Mouse (Mus musculus): Measurements from ENCODE around the gene Rap1gap. TPM values are rescaled to one million over a fixed set of nuclear protein-coding genes. Genes with fewer than 3 reads are reported as not detected.

Gene Rap1gap
- polyA plus RNA-seq, 1 experiment from 2014 or later = 4.4 TPM

DNA sequence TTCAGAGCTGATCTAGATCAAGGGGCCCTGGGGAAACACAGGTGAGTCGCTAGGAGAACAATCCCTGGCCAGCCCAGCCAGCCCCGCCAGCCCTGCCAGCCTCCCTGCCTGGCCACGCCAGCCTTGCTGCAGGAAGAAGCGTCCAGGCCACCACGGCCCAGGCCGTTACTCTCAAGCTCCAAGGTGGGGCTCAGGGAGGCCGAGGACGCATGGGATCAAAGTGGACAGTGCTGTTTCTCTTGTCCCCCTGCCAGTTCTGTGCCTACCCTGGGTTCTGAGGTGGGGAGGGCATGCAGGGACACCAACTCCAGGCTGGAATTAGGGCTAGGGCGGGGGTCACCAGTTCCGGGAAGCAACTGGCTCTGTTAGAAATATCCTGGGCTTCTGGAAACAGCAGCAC, 67.4 kb downstream of the Rap1gap start:
- H3K4me2 ChIP-seq (ENCODE audit: low read depth, low read length, severe bottlenecking) = no peak overlapping the region
- 73% methylated on average over 10 of the region's 10 CpGs for WGBS
- no peaks in the 10 kb centered on the region for H3K36me3 ChIP-seq (ENCODE audit: control insufficient read depth, insufficient read depth, low read length)
- no peak overlapping the region for H3K4me3 ChIP-seq (ENCODE audit: low read depth, low read length)
- no peak overlapping the region for H3K27ac ChIP-seq (ENCODE audit: low read depth, low read length)
- ATAC-seq (replicated peaks; ENCODE audit: low FRiP score) = no peak
- no peak for DNase-seq (ENCODE audit: low spot score)
- peaks cover 6% of the 10 kb centered on the region for H3K27me3 ChIP-seq (ENCODE audit: control insufficient read depth, insufficient read depth, low read length)
- H3K4me1 ChIP-seq (replicated peaks; ENCODE audit: control insufficient read depth, insufficient read depth, low read length) = peaks cover 16% of the 10 kb centered on the region
- no peak overlapping the region for H3K9ac ChIP-seq (ENCODE audit: low read length)
- no peaks in the 10 kb centered on the region for H3K9me3 ChIP-seq (ENCODE audit: control insufficient read depth, low read length)

DNA sequence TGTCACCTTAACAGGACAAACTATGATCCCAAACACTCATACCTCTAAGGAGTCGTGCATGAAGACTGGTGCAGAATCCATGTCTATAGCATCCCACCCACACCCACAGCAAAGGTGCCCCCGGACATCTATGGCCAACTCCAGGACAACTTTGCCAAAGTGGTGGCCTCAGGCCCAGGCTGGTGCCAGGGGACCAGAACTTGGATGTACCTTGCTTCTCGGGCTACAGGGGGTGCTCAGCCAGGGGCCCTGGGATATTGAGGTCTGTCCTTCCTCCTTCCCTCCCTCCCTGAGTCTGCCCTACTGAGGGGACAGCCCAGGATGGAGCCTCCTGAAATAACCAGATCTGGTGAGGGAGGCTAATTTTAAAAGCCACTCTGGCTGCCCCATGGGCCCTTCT, 67.8 kb downstream of the Rap1gap start:
- no peak overlapping the region for H3K27ac ChIP-seq (ENCODE audit: low read depth, low read length)
- no peaks in the 10 kb centered on the region for H3K9me3 ChIP-seq (ENCODE audit: control insufficient read depth, low read length)
- peaks cover 14% of the 10 kb centered on the region for H3K4me1 ChIP-seq (replicated peaks; ENCODE audit: control insufficient read depth, insufficient read depth, low read length)
- H3K27me3 ChIP-seq (ENCODE audit: control insufficient read depth, insufficient read depth, low read length) = peaks cover 6% of the 10 kb centered on the region
- no peak overlapping the region for H3K9ac ChIP-seq (ENCODE audit: low read length)
- DNase-seq (ENCODE audit: low spot score) (no peak), ATAC-seq (replicated peaks; ENCODE audit: low FRiP score) (no peak)
- WGBS = 71% methylated on average over 3 of the region's 3 CpGs
- H3K4me3 ChIP-seq (ENCODE audit: low read depth, low read length) = no peak overlapping the region
- no peaks in the 10 kb centered on the region for H3K36me3 ChIP-seq (ENCODE audit: control insufficient read depth, insufficient read depth, low read length)
- no peak overlapping the region for H3K4me2 ChIP-seq (ENCODE audit: low read depth, low read length, severe bottlenecking)

DNA sequence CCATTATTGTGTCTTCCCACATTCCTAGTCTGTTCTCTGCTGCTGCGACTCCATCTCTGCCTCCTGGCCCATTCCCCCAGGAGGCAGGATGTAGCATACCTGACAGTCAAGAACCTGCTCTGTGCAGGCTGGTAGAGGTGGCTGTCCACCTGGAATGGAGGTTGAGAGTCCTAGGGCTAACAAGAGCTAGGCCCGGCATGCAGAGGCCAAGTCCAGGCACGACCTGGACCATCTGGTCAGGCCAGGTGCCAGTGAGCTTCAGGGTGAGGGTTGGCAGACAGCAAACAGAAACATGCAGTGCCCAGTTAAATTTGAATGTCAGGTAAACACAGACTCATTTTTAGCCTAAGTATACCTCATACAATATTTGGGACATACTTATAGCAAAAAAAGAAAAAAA, 68.4 kb downstream of the Rap1gap start:
- H3K36me3 ChIP-seq (ENCODE audit: control insufficient read depth, insufficient read depth, low read length) = no peaks in the 10 kb centered on the region
- H3K27ac ChIP-seq (ENCODE audit: low read depth, low read length) = no peak overlapping the region
- H3K9ac ChIP-seq (ENCODE audit: low read length) = no peak overlapping the region
- DNase-seq (ENCODE audit: low spot score) (no peak), ATAC-seq (replicated peaks; ENCODE audit: low FRiP score) (no peak)
- WGBS = 86% methylated on average over 3 of the region's 3 CpGs
- H3K4me3 ChIP-seq (ENCODE audit: low read depth, low read length) = no peak overlapping the region
- H3K4me1 ChIP-seq (replicated peaks; ENCODE audit: control insufficient read depth, insufficient read depth, low read length) = peaks cover 8% of the 10 kb centered on the region; the same call in 1 of the 2 replicates
- no peak overlapping the region for H3K4me2 ChIP-seq (ENCODE audit: low read depth, low read length, severe bottlenecking)
- peaks cover 6% of the 10 kb centered on the region for H3K27me3 ChIP-seq (ENCODE audit: control insufficient read depth, insufficient read depth, low read length)
- H3K9me3 ChIP-seq (ENCODE audit: control insufficient read depth, low read length) = no peaks in the 10 kb centered on the region

DNA sequence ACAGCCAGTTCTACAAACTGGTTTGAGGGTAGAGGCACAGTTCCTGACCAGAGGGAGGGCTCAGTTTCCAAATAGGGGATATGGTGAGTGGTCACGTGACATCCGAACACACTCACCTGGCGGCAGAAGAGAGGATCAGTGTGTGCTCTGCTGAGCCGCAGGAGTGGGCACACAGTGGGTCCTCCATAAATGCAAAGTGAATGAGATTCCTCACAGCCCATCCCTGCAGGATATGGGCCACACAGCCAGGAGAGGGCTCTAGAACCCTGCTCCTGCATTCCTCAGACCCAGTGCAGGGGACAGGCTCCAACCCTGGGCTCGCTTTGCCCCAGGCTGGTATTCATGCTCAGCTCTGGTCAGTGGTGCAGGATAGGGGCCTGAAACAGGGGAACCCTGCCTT, 68.9 kb downstream of the Rap1gap start:
- H3K9ac ChIP-seq (ENCODE audit: low read length) = no peak overlapping the region
- H3K4me2 ChIP-seq (ENCODE audit: low read depth, low read length, severe bottlenecking) = no peak overlapping the region
- peaks cover 4% of the 10 kb centered on the region; the same call in 1 of the 2 replicates for H3K4me1 ChIP-seq (replicated peaks; ENCODE audit: control insufficient read depth, insufficient read depth, low read length)
- 73% methylated on average over 5 of the region's 5 CpGs for WGBS
- no peak for DNase-seq (ENCODE audit: low spot score)
- H3K9me3 ChIP-seq (ENCODE audit: control insufficient read depth, low read length) = no peaks in the 10 kb centered on the region
- no peaks in the 10 kb centered on the region for H3K36me3 ChIP-seq (ENCODE audit: control insufficient read depth, insufficient read depth, low read length)
- ATAC-seq (replicated peaks; ENCODE audit: low FRiP score) = no peak
- peaks cover 6% of the 10 kb centered on the region for H3K27me3 ChIP-seq (ENCODE audit: control insufficient read depth, insufficient read depth, low read length)
- no peak overlapping the region for H3K27ac ChIP-seq (ENCODE audit: low read depth, low read length)
- no peak overlapping the region for H3K4me3 ChIP-seq (ENCODE audit: low read depth, low read length)

DNA sequence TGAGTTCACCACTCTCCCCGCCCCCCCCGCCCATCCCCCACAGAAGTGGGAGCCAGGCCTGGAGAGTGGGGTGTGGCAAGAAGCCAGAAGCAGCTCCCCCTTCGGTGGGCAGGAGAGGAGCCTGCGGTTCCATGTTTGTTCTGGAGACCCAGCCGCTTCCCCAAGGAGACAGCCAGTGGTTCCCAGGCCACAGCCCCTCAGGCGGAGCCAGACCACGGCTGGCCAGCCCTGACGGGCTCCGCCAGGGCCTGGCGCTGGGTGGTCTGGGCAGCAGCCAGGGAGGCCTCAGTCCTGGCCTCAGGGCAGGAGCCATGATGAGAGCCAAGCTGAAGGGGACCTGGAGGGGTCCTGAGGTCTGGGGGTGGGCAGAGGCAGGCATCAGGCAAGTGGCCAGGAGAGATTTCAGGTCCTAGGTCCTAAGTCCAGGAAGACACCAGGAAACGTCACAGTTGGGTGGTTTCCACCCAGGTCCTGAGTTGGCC, 71.7 kb downstream of the Rap1gap start:
- ATAC-seq (replicated peaks; ENCODE audit: low FRiP score) = no peak
- Histone ChIP-seq H3K4me3 (ENCODE audit: low read depth, low read length) (no peak overlapping the region), H3K27me3 (ENCODE audit: control insufficient read depth, insufficient read depth, low read length) (no peaks in the 10 kb centered on the region), H3K9ac (ENCODE audit: low read length) (no peak overlapping the region), H3K36me3 (ENCODE audit: control insufficient read depth, insufficient read depth, low read length) (no peaks in the 10 kb centered on the region), H3K9me3 (ENCODE audit: control insufficient read depth, low read length) (no peaks in the 10 kb centered on the region), H3K4me1 (replicated peaks; ENCODE audit: control insufficient read depth, insufficient read depth, low read length) (peaks cover 2% of the 10 kb centered on the region; the same call in 1 of the 2 replicates), H3K4me2 (ENCODE audit: low read depth, low read length, severe bottlenecking) (no peak overlapping the region), H3K27ac (ENCODE audit: low read depth, low read length) (no peak overlapping the region)
- WGBS = 70% methylated on average over 11 of the region's 11 CpGs
- DNase-seq (ENCODE audit: low spot score) = no peak

DNA sequence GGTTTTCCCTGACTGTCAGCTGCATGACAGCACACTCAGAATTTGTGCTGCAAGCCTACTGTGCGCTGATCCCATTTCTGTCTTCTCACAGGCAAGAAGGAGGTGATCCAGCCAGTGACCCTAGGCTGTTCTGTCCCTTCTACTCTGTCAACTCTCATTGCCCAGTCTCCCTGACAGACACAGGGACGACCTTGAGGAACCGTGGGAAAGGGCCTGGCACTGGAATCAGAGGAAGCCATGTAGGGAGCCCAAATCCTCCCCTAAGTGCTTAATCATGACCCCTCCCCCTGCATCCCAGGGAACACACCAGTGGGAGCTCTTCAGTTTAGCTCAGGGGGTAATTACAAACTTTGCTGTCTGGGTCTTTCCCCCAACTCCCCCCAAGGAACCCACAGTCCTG, 73.2 kb downstream of the Rap1gap start:
- Histone ChIP-seq H3K27me3 (ENCODE audit: control insufficient read depth, insufficient read depth, low read length) (no peaks in the 10 kb centered on the region), H3K4me3 (ENCODE audit: low read depth, low read length) (no peak overlapping the region), H3K4me2 (ENCODE audit: low read depth, low read length, severe bottlenecking) (no peak overlapping the region), H3K9ac (ENCODE audit: low read length) (no peak overlapping the region), H3K27ac (ENCODE audit: low read depth, low read length) (no peak overlapping the region), H3K9me3 (ENCODE audit: control insufficient read depth, low read length) (no peaks in the 10 kb centered on the region), H3K36me3 (ENCODE audit: control insufficient read depth, insufficient read depth, low read length) (no peaks in the 10 kb centered on the region), H3K4me1 (replicated peaks; ENCODE audit: control insufficient read depth, insufficient read depth, low read length) (peaks cover 2% of the 10 kb centered on the region; the same call in 1 of the 2 replicates)
- ATAC-seq (replicated peaks; ENCODE audit: low FRiP score) (no peak), DNase-seq (ENCODE audit: low spot score) (no peak)
- 65% methylated on average over 3 of the region's 3 CpGs for WGBS

DNA sequence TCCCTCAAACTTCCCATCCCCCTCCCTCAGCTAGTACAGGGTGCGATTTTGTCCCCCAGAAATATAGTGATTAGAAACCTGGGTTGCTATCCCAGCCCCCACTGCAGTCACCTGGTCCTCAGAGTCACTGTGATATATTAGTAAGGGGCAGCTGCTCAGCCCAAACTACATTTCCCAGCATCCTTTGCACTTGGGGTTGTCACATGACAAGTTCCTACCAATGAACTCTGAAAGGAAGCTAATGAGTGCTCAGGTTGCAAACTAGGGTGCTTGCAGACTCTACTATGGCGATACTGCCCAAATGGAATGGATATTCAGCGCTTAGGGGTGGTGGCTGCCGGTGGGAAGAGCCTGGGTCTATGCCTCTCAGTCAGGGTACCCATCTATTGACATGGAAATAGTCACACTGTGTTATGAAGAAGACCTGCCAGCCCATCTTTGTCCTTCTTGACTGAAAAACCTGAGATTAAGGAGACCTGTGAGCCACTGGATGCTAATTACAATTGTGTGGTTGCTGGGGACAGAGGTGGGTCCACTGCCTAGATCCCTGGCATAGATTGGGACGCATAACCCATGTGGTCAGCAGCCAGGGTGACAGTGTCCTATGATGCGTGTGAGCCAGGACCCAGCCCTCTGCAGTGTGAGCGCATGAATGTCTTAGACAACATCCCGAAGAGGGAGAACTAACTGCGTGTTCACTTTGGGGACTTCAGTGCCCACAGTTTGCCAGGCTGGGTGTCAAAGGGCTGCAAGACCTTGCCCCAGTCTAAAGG, 74.8 kb downstream of the Rap1gap start:
- H3K27me3 ChIP-seq (ENCODE audit: control insufficient read depth, insufficient read depth, low read length) = no peaks in the 10 kb centered on the region
- H3K4me3 ChIP-seq (ENCODE audit: low read depth, low read length) = no peak overlapping the region
- no peak overlapping the region for H3K27ac ChIP-seq (ENCODE audit: low read depth, low read length)
- no peaks in the 10 kb centered on the region for H3K36me3 ChIP-seq (ENCODE audit: control insufficient read depth, insufficient read depth, low read length)
- H3K9ac ChIP-seq (ENCODE audit: low read length) = no peak overlapping the region
- H3K4me2 ChIP-seq (ENCODE audit: low read depth, low read length, severe bottlenecking) = peak overlapping the region; percentile 32; the same call in 1 of the 2 replicates
- peak; percentile 81 for ATAC-seq (replicated peaks; ENCODE audit: low FRiP score)
- peak; percentile 68 for DNase-seq (ENCODE audit: low spot score)
- WGBS = 48% methylated on average over 9 of the region's 9 CpGs
- H3K4me1 ChIP-seq (replicated peaks; ENCODE audit: control insufficient read depth, insufficient read depth, low read length) = peaks cover 4% of the 10 kb centered on the region; the same call in 1 of the 2 replicates
- H3K9me3 ChIP-seq (ENCODE audit: control insufficient read depth, low read length) = no peaks in the 10 kb centered on the region

DNA sequence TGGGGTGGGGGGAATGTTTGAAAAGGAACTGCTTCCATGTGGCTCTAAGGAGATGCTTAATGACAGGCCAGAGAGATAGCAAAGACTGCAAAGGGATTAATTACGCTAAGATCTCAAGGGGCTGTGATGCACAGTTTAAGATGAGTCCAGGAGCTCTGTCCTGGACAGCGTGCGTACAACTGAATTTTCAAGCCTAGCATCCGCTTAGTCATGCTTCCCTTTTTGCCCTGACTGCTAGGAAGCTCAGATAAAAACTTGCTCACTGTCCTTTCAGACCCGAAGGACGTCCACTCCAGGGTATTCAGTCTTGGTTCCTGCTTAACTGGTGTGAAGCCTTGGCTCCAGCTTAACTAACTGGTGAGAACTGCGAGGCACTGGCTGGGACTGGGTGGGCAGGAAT, 75.8 kb downstream of the Rap1gap start:
- H3K27me3 ChIP-seq (ENCODE audit: control insufficient read depth, insufficient read depth, low read length) = no peaks in the 10 kb centered on the region
- ATAC-seq (replicated peaks; ENCODE audit: low FRiP score) = no peak
- H3K4me1 ChIP-seq (replicated peaks; ENCODE audit: control insufficient read depth, insufficient read depth, low read length) = peaks cover 4% of the 10 kb centered on the region; the same call in 1 of the 2 replicates

DNA sequence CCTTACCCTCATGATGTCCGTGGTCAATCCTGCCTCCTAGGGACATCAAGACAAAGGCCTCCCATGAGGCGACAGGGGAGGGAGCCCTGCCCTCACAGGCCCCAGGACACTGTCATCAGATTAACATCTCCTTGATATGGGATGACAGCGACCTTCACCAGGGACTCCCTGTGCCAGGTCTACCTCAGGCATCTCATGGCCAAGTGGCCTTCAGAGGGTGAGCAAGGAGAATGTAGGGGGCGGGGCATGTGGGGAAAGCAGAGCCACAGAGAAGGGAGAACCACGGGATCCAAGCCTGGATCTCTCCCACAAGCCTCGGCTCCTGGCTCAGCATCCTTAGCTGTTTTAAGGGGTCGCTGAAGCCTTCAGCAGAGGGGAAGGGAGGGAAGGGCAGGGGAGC, 79.3 kb downstream of the Rap1gap start:
- Histone ChIP-seq H3K27me3 (ENCODE audit: control insufficient read depth, insufficient read depth, low read length) (no peaks in the 10 kb centered on the region), H3K9ac (ENCODE audit: low read length) (no peak overlapping the region), H3K9me3 (ENCODE audit: control insufficient read depth, low read length) (no peaks in the 10 kb centered on the region), H3K4me1 (replicated peaks; ENCODE audit: control insufficient read depth, insufficient read depth, low read length) (peaks cover 2% of the 10 kb centered on the region; the same call in 1 of the 2 replicates), H3K4me3 (ENCODE audit: low read depth, low read length) (no peak overlapping the region), H3K36me3 (ENCODE audit: control insufficient read depth, insufficient read depth, low read length) (no peaks in the 10 kb centered on the region), H3K4me2 (ENCODE audit: low read depth, low read length, severe bottlenecking) (no peak overlapping the region), H3K27ac (ENCODE audit: low read depth, low read length) (no peak overlapping the region)
- no peak for ATAC-seq (replicated peaks; ENCODE audit: low FRiP score)
- 62% methylated on average over 7 of the region's 7 CpGs for WGBS
- DNase-seq (ENCODE audit: low spot score) = no peak

More for the DNA sequence above, 75.8 kb downstream of the Rap1gap start:
- Histone ChIP-seq H3K4me3 (ENCODE audit: low read depth, low read length) (no peak overlapping the region), H3K9ac (ENCODE audit: low read length) (no peak overlapping the region), H3K36me3 (ENCODE audit: control insufficient read depth, insufficient read depth, low read length) (no peaks in the 10 kb centered on the region), H3K9me3 (ENCODE audit: control insufficient read depth, low read length) (no peaks in the 10 kb centered on the region), H3K27ac (ENCODE audit: low read depth, low read length) (no peak overlapping the region), H3K4me2 (ENCODE audit: low read depth, low read length, severe bottlenecking) (no peak overlapping the region)
- no peak for DNase-seq (ENCODE audit: low spot score)
- WGBS = 93% methylated on average over 7 of the region's 7 CpGs
